Mouse (Mus musculus): Measurements from ENCODE around the gene Rtf2.

DNA sequence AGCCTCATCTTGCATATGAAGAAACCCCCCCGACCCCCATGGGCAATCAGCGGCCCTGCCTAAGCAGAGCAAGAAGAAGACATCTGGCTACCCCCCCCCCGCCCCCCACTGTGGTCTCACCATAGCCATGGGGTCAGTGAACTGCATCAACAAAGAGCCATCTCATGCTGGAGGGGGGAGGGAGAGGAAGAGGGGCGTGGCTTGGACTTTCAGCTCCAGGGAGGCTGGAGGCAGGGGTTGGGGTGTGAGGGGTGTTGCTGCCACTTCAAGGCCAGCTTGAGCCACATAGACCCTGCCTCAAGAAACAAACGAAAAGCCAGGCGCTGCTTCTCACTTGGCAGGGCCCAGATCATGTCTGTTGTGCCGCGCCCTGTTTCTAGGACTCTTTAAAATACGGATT, 44.4 kb upstream of the Rtf2 start:
- no peak for TF ChIP-seq CTCF (IDR thresholded peaks at IDR 0.05; ENCODE audit: control insufficient read depth, insufficient read depth, insufficient read length)
- TF ChIP-seq MYOG (IDR thresholded peaks at IDR 0.05; ENCODE audit: control insufficient read depth, extremely low read depth, insufficient read length): no peak
- no peak for TF ChIP-seq USF1 (IDR thresholded peaks at IDR 0.05; ENCODE audit: low read depth)
- no peak for TF ChIP-seq MAX (IDR thresholded peaks at IDR 0.05)
